Mouse (Mus musculus): ENCODE results near the gene Cela2a. TPM values are rescaled to one million over a fixed set of nuclear protein-coding genes. Genes with fewer than 3 reads are reported as not detected.

The Cela2a gene
- polyA plus RNA-seq (2015; fragmentation: Nextera tagmentation; extraction: Ambion mirVana): not detected in 2 replicates

DNA sequence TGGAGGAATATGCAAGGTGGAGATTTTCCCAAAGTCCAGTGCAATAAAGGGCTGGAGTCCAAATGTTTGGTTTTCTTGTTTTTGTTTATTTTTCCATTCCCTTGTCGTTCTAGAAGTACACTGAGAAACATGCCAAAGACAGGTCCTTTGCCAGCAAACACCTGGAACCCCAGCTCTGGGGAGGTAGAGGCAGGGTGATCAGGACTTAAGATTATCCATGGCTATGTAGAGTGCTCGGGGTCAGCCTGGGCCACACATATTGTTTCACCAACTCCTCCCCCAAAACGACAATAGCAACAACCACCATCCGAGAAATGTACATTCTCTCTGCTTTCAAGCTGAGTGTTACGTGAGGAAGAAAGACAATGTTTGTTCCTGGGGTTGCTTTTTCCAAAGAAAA is at the start of gene Cela2a:
Gene Cela2a (minus strand): TSS at position 101 of the 400 bp plus-strand sequence.
- Histone ChIP-seq H3K9me3 (no peaks in the 10 kb centered on the region), H3K27ac (replicated peaks) (no peak within 1 kb of the TSS), H3K4me2 (no peak within 1 kb of the TSS), H3K36me3 (no peaks in the 10 kb centered on the region), H3K27me3 (replicated peaks) (no peaks in the 10 kb centered on the region), H3K9ac (no peak within 1 kb of the TSS), H3K4me3 (no peak within 1 kb of the TSS), H3K4me1 (peaks cover 16% of the 10 kb centered on the region)
- 56% methylated on average over 5 of the region's 5 CpGs for WGBS
- ATAC-seq (ENCODE audit: extremely low read depth, insufficient number of reproducible peaks, low FRiP score, low TSS enrichment): no peak

GRCm38 (mm10) chr4:141875481-141876108 is 49.6 kb upstream of the Cela2a start:
- Histone ChIP-seq H3K4me2 (peak overlapping the region; percentile 96), H3K27me3 (replicated peaks) (no peaks in the 10 kb centered on the region), H3K36me3 (peaks cover 12% of the 10 kb centered on the region), H3K9me3 (no peaks in the 10 kb centered on the region), H3K27ac (replicated peaks) (peak overlapping the region; percentile 77), H3K4me1 (peaks cover 70% of the 10 kb centered on the region), H3K9ac (peak overlapping the region; percentile 96), H3K4me3 (peak overlapping the region; percentile 91)
- 4% methylated on average over 8 of the region's 8 CpGs for WGBS
- ATAC-seq (ENCODE audit: extremely low read depth, insufficient number of reproducible peaks, low FRiP score, low TSS enrichment): no peak

- H3K4me2 ChIP-seq: peak within 1 kb of the TSS; percentile 96
- ATAC-seq (ENCODE audit: extremely low read depth, insufficient number of reproducible peaks, low FRiP score, low TSS enrichment): peak; percentile 72
- peak within 1 kb of the TSS; percentile 96 for H3K9ac ChIP-seq
- H3K27ac ChIP-seq (replicated peaks): peak within 1 kb of the TSS; percentile 77
- H3K4me1 ChIP-seq: peaks cover 71% of the 10 kb centered on the region
- under 1% methylated on average over 72 of the region's 73 CpGs for WGBS
- no peaks in the 10 kb centered on the region for H3K9me3 ChIP-seq
- peaks cover 19% of the 10 kb centered on the region for H3K36me3 ChIP-seq
- H3K27me3 ChIP-seq (replicated peaks): no peaks in the 10 kb centered on the region
- peak within 1 kb of the TSS; percentile 91 for H3K4me3 ChIP-seq
Measured at GRCm38 (mm10) chr4:141874601-141875460, 48.9 kb upstream of the Cela2a start, which contains the start of gene Efhd2. Gene Efhd2, minus strand, starts transcription at chr4:141874920.

DNA sequence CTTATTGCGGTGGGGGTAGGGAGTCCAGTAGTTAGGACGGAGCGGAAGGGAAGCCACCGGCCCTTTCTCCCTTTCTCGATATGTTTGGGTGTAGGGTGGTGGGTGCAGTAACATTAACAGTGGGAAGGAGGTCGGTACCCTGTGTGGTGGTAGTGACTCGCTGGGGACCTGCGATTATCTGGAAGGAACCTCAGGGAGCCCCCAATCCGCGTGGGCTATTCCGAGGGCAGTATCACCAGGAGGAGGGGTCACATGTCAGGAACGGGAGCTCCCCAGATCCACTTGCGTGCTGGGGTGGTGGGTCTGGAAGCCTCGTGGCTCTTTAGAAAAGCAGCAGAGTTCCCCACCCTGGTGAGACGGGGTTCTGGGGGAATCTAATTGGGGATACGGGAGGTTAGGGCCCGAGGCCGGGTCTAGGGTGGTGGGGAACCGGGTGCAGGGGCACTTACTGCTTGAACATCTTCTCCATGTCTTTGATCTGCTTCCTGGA is 48.2 kb upstream of the Cela2a start:
- Histone ChIP-seq H3K4me2 (peak overlapping the region; percentile 96), H3K4me1 (peaks cover 71% of the 10 kb centered on the region), H3K27me3 (replicated peaks) (no peaks in the 10 kb centered on the region), H3K4me3 (peak overlapping the region; percentile 91), H3K9me3 (no peaks in the 10 kb centered on the region), H3K27ac (replicated peaks) (peak overlapping the region; percentile 77), H3K9ac (peak overlapping the region; percentile 96), H3K36me3 (peaks cover 20% of the 10 kb centered on the region)
- WGBS: under 1% methylated on average over 19 of the region's 19 CpGs
- ATAC-seq (ENCODE audit: extremely low read depth, insufficient number of reproducible peaks, low FRiP score, low TSS enrichment): no peak

GRCm38 (mm10) chr4:141872977-141873376 is 47.0 kb upstream of the Cela2a start:
- Histone ChIP-seq H3K9ac (peak overlapping the region; percentile 96), H3K27ac (replicated peaks) (peak overlapping the region; percentile 29)
- WGBS: 56% methylated on average over 9 of the region's 9 CpGs

DNA sequence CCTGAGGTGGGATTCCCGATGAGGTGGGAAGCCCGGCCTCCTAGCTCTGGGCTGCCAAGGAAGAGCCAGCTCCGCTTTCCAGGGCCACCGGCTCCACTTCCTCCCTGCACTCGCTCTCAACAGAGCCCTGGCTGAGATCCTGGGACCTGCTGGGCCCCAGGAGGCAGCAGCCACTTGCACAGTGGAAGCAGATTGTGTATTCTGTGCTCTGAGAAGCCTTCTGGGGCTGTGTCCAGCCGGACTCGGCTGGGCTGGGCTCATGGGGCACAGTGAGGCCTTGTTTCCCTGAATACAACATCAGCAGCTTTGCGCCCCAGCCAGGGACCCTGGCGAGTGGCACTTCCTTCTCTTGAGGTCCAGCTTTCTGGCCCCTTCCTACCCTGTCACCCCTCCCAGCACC is 45.9 kb upstream of the Cela2a start:
- no peaks in the 10 kb centered on the region for H3K9me3 ChIP-seq
- peak overlapping the region; percentile 91 for H3K4me3 ChIP-seq
- peak overlapping the region; percentile 77 for H3K27ac ChIP-seq (replicated peaks)
- no peaks in the 10 kb centered on the region for H3K27me3 ChIP-seq (replicated peaks)
- peaks cover 25% of the 10 kb centered on the region for H3K36me3 ChIP-seq
- H3K4me2 ChIP-seq: peak overlapping the region; percentile 96
- H3K9ac ChIP-seq: peak overlapping the region; percentile 96
- no peak for ATAC-seq (ENCODE audit: extremely low read depth, insufficient number of reproducible peaks, low FRiP score, low TSS enrichment)
- 46% methylated on average over 9 of the region's 9 CpGs for WGBS
- H3K4me1 ChIP-seq: peaks cover 84% of the 10 kb centered on the region

More at GRCm38 (mm10) chr4:141872977-141873376, 47.0 kb upstream of the Cela2a start:
- Histone ChIP-seq H3K27me3 (replicated peaks) (no peaks in the 10 kb centered on the region), H3K4me1 (peaks cover 74% of the 10 kb centered on the region), H3K4me2 (peak overlapping the region; percentile 96), H3K36me3 (peaks cover 25% of the 10 kb centered on the region), H3K9me3 (no peaks in the 10 kb centered on the region), H3K4me3 (peak overlapping the region; percentile 91)
- ATAC-seq (ENCODE audit: extremely low read depth, insufficient number of reproducible peaks, low FRiP score, low TSS enrichment): no peak

DNA sequence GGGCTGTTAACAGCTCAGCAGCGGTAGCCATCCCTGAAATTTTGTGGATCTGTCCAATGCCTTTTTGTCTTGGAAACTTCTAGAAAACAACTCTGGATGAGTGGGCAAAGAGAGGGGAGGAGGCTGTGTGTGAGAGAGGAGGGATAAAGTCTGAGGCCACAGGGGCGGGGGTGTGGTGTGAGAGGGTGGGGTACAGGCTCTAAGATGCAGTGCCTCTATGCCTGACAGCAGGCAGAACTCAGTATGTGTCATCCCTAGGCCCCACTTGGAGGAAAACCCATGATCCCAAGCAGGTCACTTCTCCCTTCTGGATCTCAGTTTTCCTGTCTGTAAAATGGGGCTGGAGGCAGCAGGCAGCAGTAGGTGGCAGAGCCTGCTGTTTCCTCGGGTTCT is 45.4 kb upstream of the Cela2a start:
- Histone ChIP-seq H3K4me1 (peaks cover 88% of the 10 kb centered on the region), H3K27ac (replicated peaks) (0 out of 2 replicates have a peak overlapping the region, but pooled peaks have one; percentile 77), H3K36me3 (peaks cover 25% of the 10 kb centered on the region), H3K27me3 (replicated peaks) (no peaks in the 10 kb centered on the region), H3K4me3 (peak overlapping the region; percentile 91), H3K9ac (peak overlapping the region; percentile 96), H3K4me2 (peak overlapping the region; percentile 96), H3K9me3 (no peaks in the 10 kb centered on the region)
- no peak for ATAC-seq (ENCODE audit: extremely low read depth, insufficient number of reproducible peaks, low FRiP score, low TSS enrichment)
- 76% methylated on average over 3 of the region's 3 CpGs for WGBS

DNA sequence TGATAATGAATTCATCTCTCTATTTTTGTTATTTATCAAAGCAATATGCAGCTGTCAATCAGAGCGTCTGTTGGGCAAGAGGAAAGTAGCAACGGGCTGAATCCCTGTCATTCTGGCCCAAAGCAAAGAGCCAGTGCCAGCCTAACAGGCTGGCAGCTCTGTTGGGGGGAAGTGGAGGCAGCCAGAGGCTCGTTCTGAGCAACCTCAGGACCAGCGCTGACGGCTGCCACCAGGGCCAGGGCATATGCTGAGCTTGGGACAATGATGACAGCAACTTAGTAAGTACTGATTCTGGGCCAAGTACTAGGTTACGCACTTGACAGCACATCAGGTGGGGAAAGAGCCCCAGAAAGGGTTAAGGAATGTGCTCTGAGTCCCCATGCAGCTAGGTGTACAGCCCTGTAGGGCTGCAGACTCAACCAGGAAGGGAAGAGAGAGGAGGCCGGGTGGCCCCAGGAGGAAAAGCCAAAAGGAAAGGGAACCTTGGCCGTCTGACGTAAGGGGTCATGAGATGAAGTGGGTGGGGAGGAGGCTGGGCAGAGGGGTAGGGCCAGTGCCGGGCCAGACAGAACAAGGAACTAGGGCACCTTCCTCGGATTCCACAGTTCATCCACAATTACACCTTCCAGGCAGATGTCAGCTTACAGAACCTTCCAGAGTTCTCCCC is 44.8 kb upstream of the Cela2a start:
- no peak overlapping the region for H3K27ac ChIP-seq (replicated peaks)
- peaks cover 89% of the 10 kb centered on the region for H3K4me1 ChIP-seq
- no peak for ATAC-seq (ENCODE audit: extremely low read depth, insufficient number of reproducible peaks, low FRiP score, low TSS enrichment)
- H3K9me3 ChIP-seq: no peaks in the 10 kb centered on the region
- H3K4me2 ChIP-seq: peak overlapping the region; percentile 96; the same call in 1 of the 2 replicates
- peaks cover 28% of the 10 kb centered on the region for H3K36me3 ChIP-seq
- H3K4me3 ChIP-seq: no peak overlapping the region
- WGBS: 71% methylated on average over 11 of the region's 11 CpGs
- 0 out of 2 replicates have a peak overlapping the region, but pooled peaks have one; percentile 96 for H3K9ac ChIP-seq
- no peaks in the 10 kb centered on the region for H3K27me3 ChIP-seq (replicated peaks)

- H3K4me1 ChIP-seq: peaks cover 86% of the 10 kb centered on the region
- H3K27me3 ChIP-seq (replicated peaks): no peaks in the 10 kb centered on the region
- H3K36me3 ChIP-seq: peaks cover 40% of the 10 kb centered on the region
- no peak overlapping the region for H3K4me3 ChIP-seq
- H3K4me2 ChIP-seq: no peak overlapping the region
- ATAC-seq (ENCODE audit: extremely low read depth, insufficient number of reproducible peaks, low FRiP score, low TSS enrichment): no peak
- 50% methylated on average over 5 of the region's 5 CpGs for WGBS
- peak overlapping the region; percentile 53; the same call in 1 of the 2 replicates for H3K9ac ChIP-seq
- H3K27ac ChIP-seq (replicated peaks): peak overlapping the region; percentile 26
- no peaks in the 10 kb centered on the region for H3K9me3 ChIP-seq
Measured at GRCm38 (mm10) chr4:141869436-141870215, 43.7 kb upstream of the Cela2a start.

DNA sequence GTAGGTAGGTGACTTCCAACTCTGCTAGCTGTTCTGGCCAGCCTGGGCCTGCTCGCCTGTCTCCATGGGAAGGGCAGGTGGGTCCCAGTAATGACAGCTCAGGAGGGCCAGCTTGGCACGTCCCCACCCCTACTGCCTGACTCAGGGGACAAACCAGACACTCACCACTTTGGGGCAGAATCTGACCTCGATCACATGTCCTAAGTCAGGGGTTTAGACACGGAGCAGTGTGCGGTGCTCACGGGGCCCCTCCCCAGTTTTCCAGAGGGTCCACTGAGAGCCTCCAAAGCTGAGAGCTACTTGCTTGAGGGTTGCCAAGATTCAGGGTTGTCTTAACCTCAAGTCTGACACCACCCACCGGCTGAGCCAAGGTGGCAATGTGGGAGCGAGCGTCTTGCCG is 42.1 kb upstream of the Cela2a start:
- Histone ChIP-seq H3K4me2 (peak overlapping the region; percentile 57), H3K9me3 (no peaks in the 10 kb centered on the region), H3K36me3 (peaks cover 49% of the 10 kb centered on the region), H3K27ac (replicated peaks) (peak overlapping the region; percentile 92), H3K4me3 (no peak overlapping the region), H3K9ac (peak overlapping the region; percentile 68), H3K27me3 (replicated peaks) (no peaks in the 10 kb centered on the region), H3K4me1 (peaks cover 93% of the 10 kb centered on the region)
- 73% methylated on average over 10 of the region's 10 CpGs for WGBS
- no peak for ATAC-seq (ENCODE audit: extremely low read depth, insufficient number of reproducible peaks, low FRiP score, low TSS enrichment)

Data from heart, embryonic 13.5 days (tissue).